Mouse (Mus musculus): ENCODE data around the gene Pnlip. TPM values are rescaled to one million over a fixed set of nuclear protein-coding genes. Genes with fewer than 3 reads are reported as not detected.

Pnlip gene
- polyA plus RNA-seq, 1 experiment from 2014 or later = not detected

- Histone ChIP-seq H3K9me3 (no peaks in the 10 kb centered on the region), H3K4me1 (peaks cover 2% of the 10 kb centered on the region; the same call in 1 of the 2 replicates), H3K4me3 (no peak within 1 kb of the TSS), H3K4me2 (replicated peaks) (no peak within 1 kb of the TSS), H3K9ac (no peak within 1 kb of the TSS), H3K36me3 (no peaks in the 10 kb centered on the region), H3K27me3 (no peaks in the 10 kb centered on the region), H3K27ac (no peak within 1 kb of the TSS)
- ATAC-seq (ENCODE audit: low FRiP score, low read depth) = no peak
- 39% methylated on average over 5 of the region's 5 CpGs for WGBS
These were observed 76.2 kb downstream of the Pnlip start, which contains the start of gene Pnliprp1 for GRCm38 (mm10) chr19:58728445-58729031. Pnliprp1 (plus strand) TSS chr19:58728887.

Other genes with a start within 250 kb of the Pnlip start
- 23.2 and 25.4 TPM in 2 replicates for gene Gfra1, start 196.6 kb upstream of the Pnlip start, polyA plus RNA-seq (2015; fragmentation: Nextera tagmentation; extraction: Ambion mirVana)
- gene Ccdc172, start 140.5 kb upstream of the Pnlip start, polyA plus RNA-seq (2015; fragmentation: Nextera tagmentation; extraction: Ambion mirVana) = not detected in 2 replicates
- 0.69 and 10.6 TPM in 2 replicates for gene Pnliprp1, start 76.4 kb downstream of the Pnlip start, polyA plus RNA-seq (2015; fragmentation: Nextera tagmentation; extraction: Ambion mirVana)
- gene Pnliprp2, start 107.2 kb downstream of the Pnlip start, polyA plus RNA-seq (2015; fragmentation: Nextera tagmentation; extraction: Ambion mirVana) = not detected in 2 replicates
- gene 1700019N19Rik, start 142.0 kb downstream of the Pnlip start, polyA plus RNA-seq (2015; fragmentation: Nextera tagmentation; extraction: Ambion mirVana) = not detected in 2 replicates

Data from limb, embryonic 13.5 days (tissue).